Mouse (Mus musculus): ENCODE data around the gene Tmem255b. TPM values are rescaled to one million over a fixed set of nuclear protein-coding genes. Genes with fewer than 3 reads are reported as not detected.

Gene Tmem255b
- total RNA-seq, 1 experiment, result 0.18 TPM

GRCm38 (mm10) chr8:13506849-13507248 lies 71.9 kb downstream of the Tmem255b start:
- TF ChIP-seq HCFC1 (IDR thresholded peaks at IDR 0.05; ENCODE audit: borderline replicate concordance, insufficient read depth, low read length) (no peak), MAFK (IDR thresholded peaks at IDR 0.05; ENCODE audit: insufficient read depth, low read depth, low read length) (no peak), ZC3H11A (IDR thresholded peaks at IDR 0.05; ENCODE audit: borderline replicate concordance, low read depth, low read length) (no peak), ZNF384 (IDR thresholded peaks at IDR 0.05; ENCODE audit: low read depth, low read length) (no peak), CHD2 (IDR thresholded peaks at IDR 0.05; ENCODE audit: low read depth, low read length) (no peak)
- Histone ChIP-seq H3K9me3 (ENCODE audit: control insufficient read depth, insufficient read depth, low read depth, low read length) (no peaks in the 10 kb centered on the region), H3K36me3 (ENCODE audit: control insufficient read depth, insufficient read depth, low read length, poor library complexity, severe bottlenecking) (no peaks in the 10 kb centered on the region), H3K4me3 (ENCODE audit: insufficient read depth in 1 of 2, low read depth in 1 of 2, low read length in 2 of 2, poor library complexity in 1 of 2, severe bottlenecking in 1 of 2) (no peak overlapping the region), H3K4me1 (ENCODE audit: control insufficient read depth in 2 of 2, insufficient read depth in 2 of 2, low read length in 2 of 2, poor library complexity in 1 of 2) (peaks cover 0 to 2% of the 10 kb centered on the region in 2 experiments; a peak in 1 of 4 replicates), H3K27ac (ENCODE audit: insufficient read depth, low read depth, low read length, poor library complexity, severe bottlenecking) (no peak overlapping the region), H3K9ac (ENCODE audit: insufficient read depth, low read depth, low read length, poor library complexity, severe bottlenecking) (no peak overlapping the region)
- in situ Hi-C loops (cut with MboI; ENCODE audit: low sequenced_read_pairs in 2 of 2, unreplicated experiment in 2 of 2), result no loop called here
- no peak for DNase-seq (ENCODE audit: low read depth, low spot score)

- no peak overlapping the region for H3K27ac ChIP-seq (ENCODE audit: insufficient read depth, low read depth, low read length, poor library complexity, severe bottlenecking)
- no peaks in the 10 kb centered on the region for H3K9me3 ChIP-seq (ENCODE audit: control insufficient read depth, insufficient read depth, low read depth, low read length)
- TF ChIP-seq MAFK (IDR thresholded peaks at IDR 0.05; ENCODE audit: insufficient read depth, low read depth, low read length) (no peak), ZC3H11A (IDR thresholded peaks at IDR 0.05; ENCODE audit: borderline replicate concordance, low read depth, low read length) (no peak), ZNF384 (IDR thresholded peaks at IDR 0.05; ENCODE audit: low read depth, low read length) (no peak), CHD2 (IDR thresholded peaks at IDR 0.05; ENCODE audit: low read depth, low read length) (no peak), HCFC1 (IDR thresholded peaks at IDR 0.05; ENCODE audit: borderline replicate concordance, insufficient read depth, low read length) (no peak)
- in situ Hi-C loops (cut with MboI; ENCODE audit: low sequenced_read_pairs in 2 of 2, unreplicated experiment in 2 of 2), result no loop called here
- H3K36me3 ChIP-seq (ENCODE audit: control insufficient read depth, insufficient read depth, low read length, poor library complexity, severe bottlenecking), result no peaks in the 10 kb centered on the region
- peaks cover 0 to 2% of the 10 kb centered on the region in 2 experiments; a peak in 1 of 4 replicates for H3K4me1 ChIP-seq (ENCODE audit: control insufficient read depth in 2 of 2, insufficient read depth in 2 of 2, low read length in 2 of 2, poor library complexity in 1 of 2)
- no peak overlapping the region for H3K9ac ChIP-seq (ENCODE audit: insufficient read depth, low read depth, low read length, poor library complexity, severe bottlenecking)
- no peak overlapping the region for H3K4me3 ChIP-seq (ENCODE audit: insufficient read depth in 1 of 2, low read depth in 1 of 2, low read length in 2 of 2, poor library complexity in 1 of 2, severe bottlenecking in 1 of 2)
- DNase-seq (ENCODE audit: low read depth, low spot score), result no peak
Observed at GRCm38 (mm10) chr8:13507284-13507937, 72.4 kb downstream of the Tmem255b start.

GRCm38 (mm10) chr8:13512016-13512415 lies 77.0 kb downstream of the Tmem255b start:
- H3K9me3 ChIP-seq (ENCODE audit: control insufficient read depth, insufficient read depth, low read depth, low read length), result no peaks in the 10 kb centered on the region
- H3K9ac ChIP-seq (ENCODE audit: insufficient read depth, low read depth, low read length, poor library complexity, severe bottlenecking), result no peak overlapping the region
- TF ChIP-seq HCFC1 (IDR thresholded peaks at IDR 0.05; ENCODE audit: borderline replicate concordance, insufficient read depth, low read length), result no peak
- TF ChIP-seq CHD2 (IDR thresholded peaks at IDR 0.05; ENCODE audit: low read depth, low read length), result no peak
- H3K4me3 ChIP-seq (ENCODE audit: insufficient read depth in 1 of 2, low read depth in 1 of 2, low read length in 2 of 2, poor library complexity in 1 of 2, severe bottlenecking in 1 of 2), result no peak overlapping the region
- in situ Hi-C loops (cut with MboI; ENCODE audit: low sequenced_read_pairs in 2 of 2, unreplicated experiment in 2 of 2), result no loop called here
- H3K4me1 ChIP-seq (ENCODE audit: control insufficient read depth in 2 of 2, insufficient read depth in 2 of 2, low read length in 2 of 2, poor library complexity in 1 of 2), result peaks cover 0 to 2% of the 10 kb centered on the region in 2 experiments; a peak in 1 of 4 replicates
- H3K36me3 ChIP-seq (ENCODE audit: control insufficient read depth, insufficient read depth, low read length, poor library complexity, severe bottlenecking), result no peaks in the 10 kb centered on the region
- DNase-seq (ENCODE audit: low read depth, low spot score), result no peak
- H3K27ac ChIP-seq (ENCODE audit: insufficient read depth, low read depth, low read length, poor library complexity, severe bottlenecking), result no peak overlapping the region

GRCm38 (mm10) chr8:13512677-13513076 lies 77.7 kb downstream of the Tmem255b start:
- DNase-seq (ENCODE audit: low read depth, low spot score), result no peak
- TF ChIP-seq HCFC1 (IDR thresholded peaks at IDR 0.05; ENCODE audit: borderline replicate concordance, insufficient read depth, low read length) (no peak), ZNF384 (IDR thresholded peaks at IDR 0.05; ENCODE audit: low read depth, low read length) (no peak), CHD2 (IDR thresholded peaks at IDR 0.05; ENCODE audit: low read depth, low read length) (no peak), ZC3H11A (IDR thresholded peaks at IDR 0.05; ENCODE audit: borderline replicate concordance, low read depth, low read length) (no peak), MAFK (IDR thresholded peaks at IDR 0.05; ENCODE audit: insufficient read depth, low read depth, low read length) (no peak)
- H3K9me3 ChIP-seq (ENCODE audit: control insufficient read depth, insufficient read depth, low read depth, low read length), result no peaks in the 10 kb centered on the region
- in situ Hi-C loops (cut with MboI; ENCODE audit: low sequenced_read_pairs in 2 of 2, unreplicated experiment in 2 of 2), result no loop called here
- no peak overlapping the region for H3K4me3 ChIP-seq (ENCODE audit: insufficient read depth in 1 of 2, low read depth in 1 of 2, low read length in 2 of 2, poor library complexity in 1 of 2, severe bottlenecking in 1 of 2)
- H3K27ac ChIP-seq (ENCODE audit: insufficient read depth, low read depth, low read length, poor library complexity, severe bottlenecking), result no peak overlapping the region
- H3K4me1 ChIP-seq (ENCODE audit: control insufficient read depth in 2 of 2, insufficient read depth in 2 of 2, low read length in 2 of 2, poor library complexity in 1 of 2), result peaks cover 0 to 2% of the 10 kb centered on the region in 2 experiments; a peak in 1 of 4 replicates
- no peaks in the 10 kb centered on the region for H3K36me3 ChIP-seq (ENCODE audit: control insufficient read depth, insufficient read depth, low read length, poor library complexity, severe bottlenecking)
- no peak overlapping the region for H3K9ac ChIP-seq (ENCODE audit: insufficient read depth, low read depth, low read length, poor library complexity, severe bottlenecking)

All from ES-E14 (cell line).